Mouse (Mus musculus) adrenal gland, postnatal 4 days (tissue): ENCODE data around the gene Tnfsf12. TPM values are rescaled to one million over a fixed set of nuclear protein-coding genes. Genes with fewer than 3 reads are reported as not detected.
A peak's percentile ranks its signal among the peaks of the same experiment; 100 is the strongest.
"Not testable (repeated sequence)": the region's sequence is repeated elsewhere in the genome, so short reads cannot be mapped to it uniquely, and the experiment has no call there.

Source experiments
- DNase-seq, 2 experiments: peaks; one replicate each; pipeline ENCODE4 v3.0.0; 2021 to 2022; ENCODE audit warnings: low spot score in 2 of 2, mixed read lengths in 2 of 2
- total RNA-seq, 2 experiments: library from RNA; stranded (reverse); gene quantifications; 2 replicates each; pipeline ENCODE4 v1.2.3; 2021

The Tnfsf12 gene
- total RNA-seq, 2 experiments from 2014 or later, result 23.0 to 23.1 TPM

DNA sequence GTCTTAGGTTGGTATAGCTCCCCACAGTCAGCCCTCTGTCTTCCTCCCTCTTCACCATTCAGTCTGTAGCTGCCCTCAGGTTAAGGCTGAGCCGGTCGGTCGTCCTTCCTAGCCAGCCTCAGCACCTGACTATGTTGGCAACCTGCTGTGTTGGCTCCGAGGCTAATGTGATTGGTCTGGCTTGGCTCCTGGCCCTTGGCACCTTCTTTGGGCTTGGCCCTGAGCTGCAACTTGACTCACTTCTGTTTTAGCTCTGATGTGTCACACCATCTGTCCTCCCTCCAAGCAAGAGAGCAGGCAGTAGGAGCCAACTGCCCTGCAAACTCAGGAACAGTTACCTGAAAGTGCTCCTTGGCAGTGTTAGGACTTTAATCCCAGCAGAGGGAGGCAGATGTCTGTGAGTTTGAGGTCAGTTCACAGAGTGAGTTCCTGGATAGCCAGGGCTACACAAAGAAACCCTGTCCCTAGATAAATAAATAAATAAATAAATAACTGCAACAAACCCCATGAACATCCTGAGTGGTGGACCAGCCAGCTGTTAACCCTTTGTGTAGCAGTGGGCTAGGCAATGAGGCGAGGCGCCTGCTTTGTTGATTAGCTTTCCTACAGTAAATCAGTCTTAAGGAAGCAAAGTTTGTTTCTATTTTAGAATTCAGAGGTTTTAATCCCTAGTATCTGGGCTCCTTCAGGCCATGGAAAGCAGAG lies 11.3 kb upstream of the Tnfsf12 start:
- peak in 1 of 2 experiments; percentile 47 for DNase-seq

DNA sequence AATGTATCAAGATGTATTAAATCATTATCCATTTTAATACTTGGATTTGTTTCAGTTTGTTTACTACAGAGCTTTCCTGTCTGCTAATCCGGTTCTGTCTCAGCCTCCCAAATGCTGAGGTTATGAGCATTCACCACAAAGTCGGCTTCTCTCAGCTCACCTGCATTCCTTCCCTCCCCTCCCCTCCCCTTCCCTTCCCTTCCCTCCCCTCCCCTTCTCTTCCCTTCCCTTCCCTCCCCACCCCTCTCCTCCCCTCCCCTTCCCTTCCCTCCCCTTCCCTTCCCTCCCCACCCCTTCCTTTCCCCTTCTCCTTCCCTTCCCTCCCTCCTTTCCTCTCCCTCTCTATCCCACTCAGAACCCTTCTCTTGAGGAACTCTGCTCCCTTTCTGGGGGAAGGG lies 9.0 kb upstream of the Tnfsf12 start:
- no peak for DNase-seq

DNA sequence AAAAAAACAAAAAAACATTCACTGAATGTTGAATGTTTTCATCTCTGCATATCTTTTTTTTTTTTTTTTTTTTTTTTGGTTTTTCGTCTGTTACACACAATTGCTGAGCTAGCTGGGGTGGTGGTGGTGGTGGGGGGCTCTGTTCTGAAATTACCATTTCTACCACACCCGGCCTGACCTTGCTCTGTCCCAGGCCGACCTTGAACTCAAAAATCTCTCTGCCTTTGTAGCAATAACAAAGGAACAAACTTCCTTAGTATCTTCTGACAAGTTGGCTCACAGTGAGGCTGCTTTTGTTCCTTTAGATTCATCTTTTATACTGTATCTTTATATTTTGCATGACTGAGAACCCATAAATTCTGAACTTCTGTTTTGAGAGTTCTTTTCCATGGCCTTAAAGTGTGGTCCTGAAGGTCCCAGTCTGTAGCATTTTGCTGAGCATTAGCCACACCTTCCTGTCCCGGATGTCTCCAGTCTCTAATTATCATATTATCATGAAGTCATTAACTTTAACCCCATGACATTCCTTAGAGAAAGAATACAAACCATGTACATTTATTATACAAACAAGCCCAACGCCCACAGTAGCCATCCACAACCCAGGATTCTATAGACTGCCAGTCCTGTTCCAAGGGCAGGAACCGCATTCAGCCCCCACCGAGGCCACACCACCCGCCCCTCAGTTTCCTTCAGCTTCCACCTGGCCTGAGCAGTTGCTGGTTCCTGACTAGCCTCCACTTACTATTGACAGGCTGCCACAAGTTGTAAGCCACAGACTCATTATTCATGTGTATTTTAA lies 8.4 kb upstream of the Tnfsf12 start:
- no peak for DNase-seq

DNA sequence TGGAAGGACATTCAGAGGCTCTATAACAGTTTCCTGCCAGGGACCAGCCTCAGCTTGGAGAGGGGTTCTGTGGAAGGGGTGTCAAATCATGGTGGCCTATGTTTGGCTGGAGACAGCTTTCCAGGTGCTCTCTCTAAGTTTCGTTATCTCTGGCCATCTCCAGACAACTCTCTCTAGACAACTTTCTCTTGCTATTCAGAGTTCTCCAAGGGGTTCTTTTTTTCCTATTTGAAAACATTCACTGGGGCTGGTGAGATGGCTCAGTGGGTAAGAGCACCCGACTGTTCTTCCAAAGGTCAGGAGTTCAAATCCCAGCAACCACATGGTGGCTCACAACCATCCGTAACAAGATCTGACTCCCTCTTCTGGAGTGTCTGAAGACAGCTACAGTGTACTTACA lies 7.7 kb upstream of the Tnfsf12 start:
- not testable (repeated sequence) for DNase-seq

GRCm38 (mm10) chr11:69702886-69703285 lies 7.2 kb upstream of the Tnfsf12 start:
- not testable (repeated sequence) for DNase-seq

- no peak for DNase-seq
Observed at GRCm38 (mm10) chr11:69699595-69699994, 3.9 kb upstream of the Tnfsf12 start.

DNA sequence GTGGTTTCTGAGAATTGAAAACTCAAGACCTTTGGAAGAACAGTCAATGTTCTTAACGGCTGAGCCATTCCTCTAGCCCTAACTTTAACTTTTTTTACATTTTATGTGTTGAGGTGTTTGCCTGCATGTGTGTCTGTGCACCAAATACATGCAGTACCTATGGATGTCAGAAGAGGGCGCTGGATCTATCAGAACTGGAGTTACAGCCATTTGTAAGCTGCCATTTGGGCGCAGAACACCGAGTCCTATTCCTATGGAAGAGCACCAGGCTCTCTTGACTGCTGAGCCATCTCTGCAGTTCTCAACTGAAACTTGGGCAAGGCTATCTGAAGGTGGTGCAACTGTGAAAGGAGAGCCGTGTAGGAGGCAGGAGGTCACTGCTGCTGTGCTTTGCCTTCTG lies 2.9 kb upstream of the Tnfsf12 start:
- no peak for DNase-seq

GRCm38 (mm10) chr11:69697396-69697795 lies 1.7 kb upstream of the Tnfsf12 start:
- DNase-seq, result no peak

DNA sequence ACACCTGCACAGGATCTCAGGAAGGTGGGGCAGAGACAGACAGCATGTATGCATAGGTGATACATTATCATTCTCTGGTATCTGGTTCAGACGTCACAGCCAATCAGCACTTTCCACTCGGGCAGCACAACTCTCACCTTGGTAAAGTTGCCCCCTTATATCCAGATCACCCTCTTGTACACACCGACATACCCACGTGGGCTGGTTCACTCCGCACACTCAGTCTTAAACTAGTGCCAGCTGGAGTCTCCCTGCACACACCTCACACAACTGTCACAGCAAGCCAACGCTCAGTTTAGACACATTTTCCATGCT lies 646 bp downstream of the Tnfsf12 start:
- DNase-seq, result no peak

- no peak for DNase-seq
Observed at GRCm38 (mm10) chr11:69693421-69693965, 2.2 kb downstream of the Tnfsf12 start.

- DNase-seq, result no peak
Observed at GRCm38 (mm10) chr11:69692863-69693262, 2.8 kb downstream of the Tnfsf12 start.

- no peak for DNase-seq
Observed at GRCm38 (mm10) chr11:69692196-69692811, 3.3 kb downstream of the Tnfsf12 start.

DNA sequence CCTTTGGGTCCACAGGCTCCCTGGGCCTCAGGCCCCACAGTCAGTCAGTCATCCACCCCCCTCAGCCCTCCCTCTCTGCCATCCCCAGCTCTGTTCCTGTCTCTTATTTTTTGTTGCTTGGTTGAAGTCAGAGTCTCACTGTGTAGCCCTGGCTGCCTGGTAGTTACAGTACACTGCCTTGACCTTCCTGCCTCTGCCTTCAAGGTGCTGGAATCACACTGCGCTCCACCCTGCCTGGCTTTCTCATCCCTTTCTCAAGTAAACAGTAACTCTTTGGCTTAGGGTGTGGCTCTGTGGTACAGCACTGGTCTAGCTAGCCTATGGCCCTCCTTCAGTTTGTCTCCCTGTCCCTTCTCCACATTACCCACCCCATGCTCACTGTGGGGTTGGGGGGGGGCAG lies 5.8 kb downstream of the Tnfsf12 start:
- no peak for DNase-seq

- no peak for DNase-seq
Observed at GRCm38 (mm10) chr11:69687061-69687460, 8.6 kb downstream of the Tnfsf12 start.

DNA sequence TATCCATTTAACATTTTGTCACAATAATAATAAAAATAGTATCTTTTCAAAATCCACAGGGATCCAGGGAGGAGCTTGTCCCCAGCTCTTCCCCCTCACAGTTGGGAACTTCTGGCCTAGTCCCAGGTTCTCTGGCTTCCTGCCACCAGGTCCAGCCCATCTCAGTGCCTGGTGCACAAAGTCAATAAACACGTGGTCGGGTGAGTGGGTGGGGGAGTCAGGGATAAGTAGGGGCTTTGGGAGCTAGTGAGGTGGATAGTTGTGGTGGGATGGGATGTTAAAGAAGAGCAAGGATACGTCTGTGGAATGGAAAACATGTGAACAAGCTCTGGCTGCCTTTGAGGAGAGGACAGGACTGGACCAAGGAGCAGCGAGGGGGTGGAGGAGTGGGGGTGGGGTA lies 9.3 kb downstream of the Tnfsf12 start:
- no peak for DNase-seq

- DNase-seq, result no peak
Observed at GRCm38 (mm10) chr11:69685526-69686148, 10.0 kb downstream of the Tnfsf12 start, which contains the start of gene Tnfsf13. TSS of gene Tnfsf13 (minus strand) at chr11:69685784.

- DNase-seq, result no peak
Observed at GRCm38 (mm10) chr11:69684936-69685335, 10.7 kb downstream of the Tnfsf12 start.

DNA sequence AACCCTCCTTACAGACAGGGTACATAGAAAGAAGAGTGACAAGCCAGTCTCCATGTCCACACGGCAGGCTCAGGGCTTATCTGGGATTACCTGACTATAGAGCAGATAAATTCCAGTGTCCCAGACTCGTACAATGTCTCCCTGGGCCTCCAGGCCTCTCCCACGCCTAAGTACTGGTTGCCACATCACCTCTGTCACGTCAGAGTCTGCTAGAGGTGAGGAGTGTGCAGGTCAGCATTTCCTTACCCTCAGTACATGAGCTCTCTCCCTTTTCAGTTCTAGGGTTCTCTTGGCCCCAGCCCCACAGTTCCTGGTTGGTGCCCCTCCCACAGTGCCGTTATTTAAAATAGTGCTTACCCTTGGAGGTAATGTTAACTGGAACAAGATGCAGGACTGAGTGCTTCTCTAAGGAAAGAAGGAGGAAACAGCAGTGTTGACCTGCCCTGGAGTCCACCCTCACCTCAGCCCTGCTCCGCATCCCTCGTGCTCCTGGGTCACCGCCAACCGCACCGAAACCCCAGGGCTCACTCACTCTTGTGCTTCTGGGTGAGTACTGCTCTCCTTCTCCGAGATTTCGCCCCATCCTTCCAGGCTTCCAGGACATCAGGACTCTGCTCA lies 11.4 kb downstream of the Tnfsf12 start:
- no peak for DNase-seq

DNA sequence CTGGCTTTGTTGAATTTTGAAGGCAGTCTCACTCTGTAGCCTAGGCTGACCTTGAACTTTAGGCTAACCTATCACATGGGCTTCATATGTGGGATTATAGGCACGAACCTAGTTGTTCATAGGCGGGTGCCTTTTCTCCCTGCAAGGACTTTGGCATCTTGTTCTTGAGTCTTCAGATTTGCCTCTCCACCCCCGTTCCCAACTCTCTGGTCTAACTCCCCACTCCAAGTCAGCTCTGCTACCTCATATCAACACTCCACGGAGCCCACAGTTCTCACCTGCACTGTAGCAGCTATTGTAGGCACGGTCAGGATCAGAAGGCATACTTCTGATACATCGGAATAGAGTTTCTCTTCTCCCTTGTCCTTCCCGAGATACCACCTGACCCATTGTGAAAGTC lies 12.1 kb downstream of the Tnfsf12 start:
- DNase-seq, result no peak

- DNase-seq, result peak in 1 of 2 experiments; percentile 84
Observed at GRCm38 (mm10) chr11:69682840-69683533, 12.7 kb downstream of the Tnfsf12 start.
